Mouse (Mus musculus): ENCODE data around the gene Hist2h3c1.

DNA sequence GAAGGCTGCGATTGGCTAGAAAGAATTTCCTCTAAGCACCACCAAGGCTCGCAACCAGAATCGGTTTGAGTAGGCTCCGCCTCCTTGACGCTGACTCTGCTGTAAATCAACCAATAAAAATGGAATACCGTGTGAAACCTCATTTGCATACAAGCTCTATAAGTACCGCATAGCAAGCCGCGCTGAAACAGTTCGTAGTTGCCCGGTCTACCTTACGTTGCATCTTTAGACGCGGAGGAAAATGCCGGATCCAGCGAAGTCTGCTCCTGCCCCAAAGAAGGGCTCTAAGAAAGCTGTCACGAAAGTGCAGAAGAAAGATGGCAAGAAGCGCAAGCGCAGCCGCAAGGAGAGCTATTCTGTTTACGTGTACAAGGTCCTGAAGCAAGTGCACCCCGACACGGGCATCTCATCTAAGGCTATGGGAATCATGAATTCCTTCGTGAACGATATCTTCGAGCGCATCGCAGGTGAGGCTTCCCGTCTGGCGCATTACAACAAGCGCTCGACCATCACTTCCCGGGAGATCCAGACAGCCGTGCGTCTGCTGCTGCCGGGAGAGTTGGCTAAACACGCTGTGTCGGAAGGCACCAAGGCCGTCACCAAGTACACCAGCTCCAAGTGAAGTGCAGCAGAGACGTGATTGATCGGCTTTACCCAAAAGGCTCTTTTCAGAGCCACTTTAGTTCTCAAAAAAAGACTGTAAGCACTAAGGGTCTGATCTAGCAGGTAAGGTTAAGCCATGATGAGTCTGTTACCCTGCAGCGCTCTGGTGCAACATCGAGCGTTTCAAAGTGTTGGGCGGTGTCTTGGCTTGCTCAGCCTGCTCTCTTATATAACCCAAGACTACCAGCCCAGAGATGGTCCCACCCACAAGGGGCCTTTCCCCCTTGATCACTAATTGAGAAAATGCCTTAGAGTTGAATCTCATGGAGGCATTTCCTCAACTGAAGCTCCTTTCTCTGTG, 23.3 kb downstream of the Hist2h3c1 start, which contains the start of gene Hist2h2bb:
- TF ChIP-seq GATA1 (IDR thresholded peaks at IDR 0.05; ENCODE audit: borderline replicate concordance, low read length) (no peak), FLI1 (IDR thresholded peaks at IDR 0.05; ENCODE audit: low read length) (no peak)

All from megakaryocyte, embryonic 14.5 days (primary cell).